Mouse (Mus musculus) layer of hippocampus, postnatal 14 days (tissue): ENCODE data around the gene Laptm4a. TPM values are rescaled to one million over a fixed set of nuclear protein-coding genes. Genes with fewer than 3 reads are reported as not detected.
"Not testable (repeated sequence)": the region's sequence is repeated elsewhere in the genome, so short reads cannot be mapped to it uniquely, and the experiment has no call there.

ENCODE experiments used
- DNase-seq, 2 experiments: peaks; one replicate each; pipeline ENCODE4 v3.0.0; 2021 to 2022; ENCODE audit warnings: low spot score in 2 of 2, mixed read lengths in 1 of 2
- total RNA-seq, 2 experiments: library from RNA; stranded (reverse); gene quantifications; 2 replicates each; pipeline ENCODE4 v1.2.3; 2021

Laptm4a gene
- total RNA-seq, 2 experiments from 2014 or later: 227 to 239 TPM

GRCm38 (mm10) chr12:8901934-8902333 is 19.5 kb upstream of the Laptm4a start:
- DNase-seq: no peak

DNA sequence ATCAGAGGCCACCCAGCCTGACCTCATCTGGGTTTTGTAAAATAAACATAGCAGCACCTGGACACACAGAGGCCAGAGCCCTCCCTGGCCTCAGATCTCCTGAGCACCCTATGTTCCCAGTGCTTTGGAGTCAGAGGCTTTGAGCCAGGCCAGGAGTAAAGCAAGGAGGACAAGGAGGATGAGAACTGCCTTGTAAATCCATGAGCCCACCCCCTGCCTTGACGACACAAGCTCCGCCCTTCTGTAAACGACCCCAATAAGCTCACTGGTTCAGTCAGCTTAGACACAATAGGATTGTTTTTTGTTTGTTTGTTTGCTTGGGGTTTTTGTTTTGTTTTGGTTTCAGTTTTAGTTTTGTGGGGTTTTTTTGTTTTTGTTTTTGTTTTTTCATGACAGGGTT is 19.0 kb upstream of the Laptm4a start:
- no peak for DNase-seq

DNA sequence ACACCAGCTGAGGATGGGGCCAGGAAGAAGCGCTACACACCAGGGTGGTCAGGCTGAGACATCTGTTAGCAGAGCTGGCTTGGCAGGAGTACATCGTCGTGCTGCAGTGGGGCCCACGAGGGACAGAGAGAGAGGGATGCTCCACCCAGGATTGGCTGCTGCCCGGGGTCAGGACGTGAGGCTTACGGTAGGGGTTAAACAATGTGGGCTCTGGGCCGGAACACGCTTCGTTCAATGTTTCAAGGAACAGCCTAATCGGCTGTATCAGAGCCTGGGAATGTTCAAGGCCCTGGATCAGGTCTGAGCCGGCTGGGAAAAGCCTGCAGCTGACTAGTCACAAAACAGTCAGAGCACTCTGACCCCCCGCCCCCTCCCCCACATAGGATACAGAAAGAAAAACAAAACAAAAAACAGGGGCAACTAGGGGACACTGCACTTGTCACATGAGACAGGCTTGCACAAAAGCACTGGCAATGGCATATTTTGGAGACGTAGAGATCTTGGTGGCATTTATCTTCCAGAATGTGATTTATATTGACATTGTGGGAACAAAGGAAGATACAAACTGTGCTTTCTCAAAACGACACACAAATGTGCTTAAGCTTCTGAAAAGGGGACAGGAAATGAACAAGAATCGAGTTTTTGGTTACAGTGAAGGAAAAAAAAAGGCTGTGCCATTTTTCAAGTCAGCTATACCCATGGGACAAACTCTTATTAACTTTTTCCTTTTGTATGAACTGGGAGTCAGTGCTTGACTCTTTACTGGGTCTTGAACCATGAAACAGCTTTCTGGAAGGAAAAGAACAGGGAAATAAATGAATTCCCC is 8.4 kb upstream of the Laptm4a start:
- DNase-seq: no peak

DNA sequence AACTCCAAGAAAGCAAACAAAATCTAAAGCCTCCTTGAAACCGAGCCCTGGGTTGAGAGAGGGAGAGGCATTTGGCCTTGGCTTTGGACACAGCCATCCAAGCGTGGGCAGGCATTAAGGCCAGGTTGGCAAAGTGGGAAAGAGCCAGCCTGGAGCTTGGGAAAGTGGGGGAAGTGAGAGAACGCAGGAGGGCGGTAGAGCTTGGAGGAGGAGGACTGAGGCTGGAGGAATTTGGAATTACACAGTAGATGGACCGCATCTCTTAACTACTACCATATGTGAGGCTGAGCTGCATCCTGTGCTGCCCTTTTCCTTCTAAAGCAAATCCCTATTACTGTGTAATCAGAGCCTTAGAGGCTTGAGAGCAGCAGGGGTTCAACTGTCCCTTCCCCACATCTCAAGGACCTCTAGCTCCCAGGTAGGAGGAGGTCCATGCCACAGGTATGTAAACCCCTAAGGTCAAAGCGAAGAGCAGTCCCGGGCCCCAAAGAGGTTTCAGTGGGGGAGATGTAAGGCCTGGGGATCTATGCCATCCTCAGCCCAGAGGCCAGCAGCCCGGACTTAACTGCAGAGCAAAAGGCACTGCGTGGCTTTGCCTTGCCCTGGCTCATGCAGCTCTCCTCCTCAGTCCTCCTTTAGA is 7.6 kb upstream of the Laptm4a start:
- DNase-seq: no peak

- peak; percentile 28 to 39 for DNase-seq
These were observed 5.1 kb upstream of the Laptm4a start for GRCm38 (mm10) chr12:8916378-8916777.

GRCm38 (mm10) chr12:8919231-8919630 is 2.2 kb upstream of the Laptm4a start:
- no peak for DNase-seq

DNA sequence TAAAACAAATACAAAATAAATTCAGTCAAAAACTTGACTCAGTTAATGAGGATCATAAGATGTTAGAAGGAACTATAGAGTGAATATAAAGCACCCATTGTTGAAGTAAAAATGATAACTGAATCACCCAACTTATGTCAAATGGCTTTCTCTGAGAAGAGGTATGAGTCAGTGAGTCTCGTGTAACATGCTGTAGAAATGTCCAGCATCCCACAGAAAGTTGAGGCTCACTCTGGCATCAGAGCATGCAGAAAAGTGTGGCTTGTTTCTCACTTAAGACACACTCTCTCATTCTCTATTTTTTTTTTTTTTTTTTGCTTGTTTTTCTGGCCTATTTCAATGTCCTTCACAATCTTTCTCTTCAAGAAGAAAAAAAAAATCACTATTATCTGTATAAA is 469 bp upstream of the Laptm4a start:
- no peak for DNase-seq

- DNase-seq: peak in 1 of 2 experiments; percentile 51
These were observed 1.1 kb downstream of the Laptm4a start for GRCm38 (mm10) chr12:8922369-8923124.

DNA sequence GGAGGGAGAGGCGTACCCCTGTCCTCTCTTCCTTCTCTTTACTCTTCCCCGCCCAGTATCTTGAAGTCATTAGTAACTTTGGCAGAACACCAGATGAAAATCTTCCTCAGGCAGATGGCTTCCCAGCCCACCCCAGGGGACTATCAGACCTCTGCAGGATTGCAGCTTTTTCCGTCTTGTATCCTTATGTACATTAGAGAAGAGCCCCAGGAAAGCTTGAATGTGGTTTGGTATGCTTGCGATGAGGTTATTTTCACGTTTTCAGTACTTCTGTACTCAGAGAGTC is 1.6 kb downstream of the Laptm4a start:
- DNase-seq: peak in 1 of 2 experiments; percentile 32

DNA sequence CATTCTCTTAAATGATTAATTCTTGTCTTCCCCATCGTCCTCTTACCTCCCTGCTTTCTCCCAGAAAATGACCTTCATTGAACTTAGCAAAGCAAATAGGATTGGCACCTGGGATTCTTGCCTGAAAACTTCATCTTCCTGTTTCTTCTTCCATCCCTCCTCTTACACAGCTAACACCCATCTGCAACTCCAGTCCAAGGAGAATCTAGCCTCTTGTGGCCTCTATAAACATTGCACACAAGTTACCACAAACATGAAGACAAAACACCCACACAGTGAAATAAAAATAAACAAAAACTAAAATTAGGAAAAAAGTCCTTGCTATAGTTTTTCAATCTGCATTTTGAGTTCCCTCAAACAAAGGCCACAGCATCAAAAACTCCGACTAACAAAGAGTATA is 2.1 kb downstream of the Laptm4a start:
- DNase-seq: no peak

GRCm38 (mm10) chr12:8927652-8928051 is 6.2 kb downstream of the Laptm4a start:
- DNase-seq: no peak

GRCm38 (mm10) chr12:8928766-8929165 is 7.3 kb downstream of the Laptm4a start:
- no peak for DNase-seq

DNA sequence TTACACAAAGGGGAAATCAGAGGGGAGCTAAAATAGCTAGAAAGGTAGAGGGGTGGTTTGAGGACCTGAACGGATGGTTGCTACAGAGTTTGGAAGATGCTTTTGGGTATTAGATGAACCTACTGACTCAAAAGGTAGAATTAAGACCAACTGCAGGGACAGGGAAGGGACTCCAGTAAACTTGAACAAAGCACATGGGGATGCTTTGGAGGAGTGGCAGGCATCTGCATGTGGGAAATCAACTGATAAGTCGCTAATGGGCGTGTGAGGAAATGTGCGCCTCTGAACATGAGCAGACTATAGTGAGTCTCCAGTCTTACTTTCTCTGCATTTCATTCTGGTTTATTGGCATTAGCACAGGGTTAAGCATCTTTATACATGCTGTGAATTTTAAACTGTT is 9.6 kb downstream of the Laptm4a start:
- no peak for DNase-seq

DNA sequence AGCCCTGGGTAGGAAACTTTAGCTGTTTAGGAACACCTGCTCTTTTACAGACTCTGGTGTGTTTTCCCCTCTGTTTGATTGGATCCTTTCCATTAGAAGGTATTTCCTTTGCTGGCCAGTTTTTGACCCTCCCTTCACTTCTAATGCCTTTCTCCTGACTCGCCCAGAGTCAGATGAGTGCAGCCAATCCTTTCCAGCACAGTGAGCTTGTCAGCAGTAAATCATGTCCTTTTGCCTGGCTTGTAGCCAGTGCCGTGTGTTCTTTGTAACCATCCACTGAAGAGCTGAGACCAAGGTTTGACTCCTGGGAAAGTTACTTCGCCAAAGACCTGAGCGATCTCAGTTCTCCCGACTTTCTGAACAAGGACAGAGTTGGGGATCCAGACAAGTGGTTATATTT is 13.9 kb downstream of the Laptm4a start:
- no peak for DNase-seq

- not testable (repeated sequence) for DNase-seq
These were observed 14.7 kb downstream of the Laptm4a start for GRCm38 (mm10) chr12:8936210-8936609.

GRCm38 (mm10) chr12:8939490-8939889 is 18.0 kb downstream of the Laptm4a start:
- DNase-seq: no peak

GRCm38 (mm10) chr12:8940011-8941005 is 18.8 kb downstream of the Laptm4a start:
- no peak for DNase-seq

DNA sequence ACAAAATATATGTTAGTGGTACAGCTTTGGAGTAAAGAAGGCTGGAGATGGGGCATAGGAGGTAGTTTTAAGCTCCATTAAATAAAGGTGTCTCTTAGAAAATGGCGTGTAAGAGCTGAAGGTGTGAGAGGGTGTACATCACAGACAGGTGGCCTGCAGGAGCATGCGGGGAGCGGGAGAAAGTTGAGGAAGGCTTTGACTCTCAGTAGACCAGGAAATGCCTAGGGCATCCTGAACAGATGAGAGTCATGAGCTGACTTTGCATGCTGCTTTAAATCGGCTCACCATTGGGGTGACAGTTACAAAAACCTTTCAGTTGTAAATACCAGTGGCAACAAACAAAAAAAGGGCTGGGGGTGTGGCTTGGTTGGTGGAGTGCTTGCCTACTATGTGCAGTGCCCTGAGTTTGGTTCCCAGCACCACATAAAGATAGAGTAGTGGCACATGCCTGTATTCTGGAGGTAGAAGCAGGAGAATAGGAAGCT is 19.7 kb downstream of the Laptm4a start:
- DNase-seq: no peak

DNA sequence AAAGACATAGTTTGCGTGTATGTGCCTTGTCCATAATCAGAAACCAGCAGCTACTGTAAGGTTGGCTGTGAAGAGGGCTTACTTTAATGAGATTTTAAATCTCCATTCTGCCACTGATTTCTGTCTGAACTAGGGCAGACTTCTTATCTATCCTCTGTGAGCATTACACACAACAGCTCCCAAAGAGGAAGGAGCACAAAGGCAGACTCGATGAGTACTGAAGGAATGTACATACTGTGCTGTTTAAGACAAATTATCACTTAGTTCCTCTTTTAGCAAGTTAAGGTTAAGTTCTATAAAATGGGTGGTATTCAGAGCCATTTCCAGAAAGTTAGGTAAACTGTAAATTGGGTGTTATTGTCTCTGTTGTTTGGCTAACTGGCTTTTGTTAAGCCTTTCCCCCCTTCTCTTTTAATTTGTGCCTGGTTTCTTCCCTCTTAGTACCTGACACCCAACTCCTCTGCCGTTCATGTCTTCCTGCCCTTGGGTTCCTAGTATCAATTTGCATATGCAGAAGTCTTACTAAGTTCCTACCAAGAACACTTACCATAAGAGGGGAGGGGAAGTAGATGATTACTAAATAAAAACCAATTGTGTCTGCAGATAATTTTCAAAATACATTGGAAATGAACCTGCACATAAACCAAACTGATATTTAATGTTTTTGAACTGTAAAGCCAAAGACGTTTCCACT is 20.4 kb downstream of the Laptm4a start:
- DNase-seq: no peak

GRCm38 (mm10) chr12:8947163-8947562 is 25.7 kb downstream of the Laptm4a start:
- DNase-seq: no peak
